Mouse (Mus musculus): ENCODE measurements around the gene Sptlc2. TPM values are rescaled to one million over a fixed set of nuclear protein-coding genes. Genes with fewer than 3 reads are reported as not detected.
"Not testable (repeated sequence)": the region's sequence is repeated elsewhere in the genome, so short reads cannot be mapped to it uniquely, and the experiment has no call there.

Gene Sptlc2
- polyA plus RNA-seq, 1 experiment from 2014 or later: 105 TPM

DNA sequence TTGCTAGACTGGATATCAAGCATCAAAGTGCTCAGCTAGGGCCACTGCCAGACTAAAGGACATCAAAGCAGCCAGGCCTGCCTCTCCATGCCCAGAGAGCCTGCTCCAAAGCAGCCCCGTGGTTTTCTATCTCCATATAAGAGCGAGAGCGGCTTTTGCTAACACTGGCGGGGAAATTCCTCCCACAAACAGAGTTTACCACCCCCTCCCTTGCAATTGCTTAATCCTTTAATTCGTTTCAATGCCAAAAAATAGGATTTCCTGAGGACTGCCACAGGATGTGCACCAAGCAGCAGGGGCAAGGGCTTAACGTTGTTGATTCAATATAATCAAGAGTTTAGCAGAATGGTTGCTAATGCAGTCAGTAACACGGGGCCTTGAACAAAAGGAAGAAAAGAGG, 60.5 kb downstream of the Sptlc2 start:
- 27% methylated on average over 7 of the region's 7 CpGs for WGBS
- Histone ChIP-seq H3K4me2 (no peak overlapping the region), H3K9ac (no peak overlapping the region), H3K27me3 (no peaks in the 10 kb centered on the region), H3K27ac (no peak overlapping the region), H3K4me1 (no peaks in the 10 kb centered on the region), H3K4me3 (no peak overlapping the region), H3K9me3 (no peaks in the 10 kb centered on the region), H3K36me3 (0 out of 2 replicates have a peak, but pooled peaks cover 3% of the 10 kb centered on the region)
- ATAC-seq (ENCODE audit: borderline replicate concordance, extremely low read depth, low FRiP score, low TSS enrichment): no peak

DNA sequence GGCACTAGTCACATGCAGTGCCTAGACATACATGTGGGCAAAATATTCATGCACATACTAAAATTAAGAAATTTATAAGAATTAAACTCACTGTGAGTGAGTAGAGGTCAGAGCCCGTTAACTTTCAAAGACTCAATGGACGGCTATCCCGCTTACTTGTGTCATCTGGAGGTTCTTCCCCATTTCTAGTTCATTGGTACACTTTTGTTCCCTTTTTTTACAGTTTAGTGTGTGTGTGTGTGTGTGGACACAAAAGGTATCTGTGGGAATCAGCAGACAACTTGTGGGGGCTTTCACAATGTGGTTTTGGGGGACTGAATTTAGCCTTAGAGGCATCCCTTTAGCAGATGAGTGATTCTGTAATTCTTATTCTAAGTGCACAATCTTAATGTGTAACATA, 62.7 kb downstream of the Sptlc2 start:
- Histone ChIP-seq H3K4me3 (no peak overlapping the region), H3K27ac (no peak overlapping the region), H3K4me1 (no peaks in the 10 kb centered on the region), H3K36me3 (peaks cover 8% of the 10 kb centered on the region; the same call in 1 of the 2 replicates), H3K27me3 (no peaks in the 10 kb centered on the region), H3K9me3 (no peaks in the 10 kb centered on the region), H3K4me2 (no peak overlapping the region), H3K9ac (no peak overlapping the region)
- 90% methylated on average over 3 of the region's 3 CpGs for WGBS
- no peak for ATAC-seq (ENCODE audit: borderline replicate concordance, extremely low read depth, low FRiP score, low TSS enrichment)

DNA sequence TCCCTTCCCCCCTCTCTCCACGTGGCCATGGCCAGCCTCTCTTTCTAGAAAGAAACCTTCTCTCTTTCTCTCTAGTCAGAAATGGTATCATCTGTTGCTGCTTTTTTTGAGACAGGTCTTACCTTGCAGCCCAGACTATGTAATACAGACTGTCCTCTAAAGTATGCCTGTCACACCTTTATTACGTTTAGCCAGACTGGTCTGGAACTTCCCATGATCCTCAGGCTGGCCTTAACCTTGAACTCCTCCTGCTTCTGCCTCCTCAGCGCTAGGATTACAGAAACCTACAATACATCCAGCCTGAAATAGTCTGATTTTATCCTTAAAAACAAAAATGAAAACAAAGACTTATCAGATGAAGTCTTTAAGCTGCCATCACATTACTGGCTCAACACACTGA, 68.9 kb downstream of the Sptlc2 start:
- Histone ChIP-seq H3K27me3 (no peaks in the 10 kb centered on the region), H3K9me3 (no peaks in the 10 kb centered on the region), H3K9ac (no peak overlapping the region), H3K4me1 (no peaks in the 10 kb centered on the region), H3K36me3 (peaks cover 9% of the 10 kb centered on the region; the same call in 1 of the 2 replicates), H3K4me2 (no peak overlapping the region), H3K27ac (no peak overlapping the region), H3K4me3 (no peak overlapping the region)
- no peak for ATAC-seq (ENCODE audit: borderline replicate concordance, extremely low read depth, low FRiP score, low TSS enrichment)
- WGBS: 64% methylated on average over 3 of the region's 3 CpGs

DNA sequence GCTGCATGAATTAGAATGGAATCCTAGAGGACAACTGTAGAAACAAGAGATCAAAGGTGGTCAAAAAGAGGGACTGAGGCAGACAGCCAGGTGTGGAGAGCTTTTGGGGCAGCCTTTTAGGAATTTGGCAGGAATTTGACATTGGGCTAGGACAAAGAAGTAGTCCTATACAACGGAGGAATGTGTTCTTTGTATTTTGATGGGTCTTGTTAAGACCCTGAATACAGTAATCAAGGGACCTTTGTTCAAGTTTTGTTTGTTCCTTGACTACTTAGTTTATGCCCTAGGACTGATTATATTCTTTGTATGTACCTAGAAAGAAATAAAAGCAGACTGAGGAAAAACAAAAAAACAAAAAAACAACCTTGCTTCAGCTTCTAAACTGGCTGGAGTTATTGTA, 70.2 kb downstream of the Sptlc2 start:
- no peaks in the 10 kb centered on the region for H3K27me3 ChIP-seq
- peaks cover 13% of the 10 kb centered on the region for H3K36me3 ChIP-seq
- WGBS: 75% methylated on average over 1 of the region's 1 CpGs
- no peak overlapping the region for H3K4me2 ChIP-seq
- ATAC-seq (ENCODE audit: borderline replicate concordance, extremely low read depth, low FRiP score, low TSS enrichment): no peak
- H3K4me1 ChIP-seq: no peaks in the 10 kb centered on the region
- no peak overlapping the region for H3K9ac ChIP-seq
- H3K27ac ChIP-seq: no peak overlapping the region
- H3K9me3 ChIP-seq: no peaks in the 10 kb centered on the region
- H3K4me3 ChIP-seq: no peak overlapping the region

DNA sequence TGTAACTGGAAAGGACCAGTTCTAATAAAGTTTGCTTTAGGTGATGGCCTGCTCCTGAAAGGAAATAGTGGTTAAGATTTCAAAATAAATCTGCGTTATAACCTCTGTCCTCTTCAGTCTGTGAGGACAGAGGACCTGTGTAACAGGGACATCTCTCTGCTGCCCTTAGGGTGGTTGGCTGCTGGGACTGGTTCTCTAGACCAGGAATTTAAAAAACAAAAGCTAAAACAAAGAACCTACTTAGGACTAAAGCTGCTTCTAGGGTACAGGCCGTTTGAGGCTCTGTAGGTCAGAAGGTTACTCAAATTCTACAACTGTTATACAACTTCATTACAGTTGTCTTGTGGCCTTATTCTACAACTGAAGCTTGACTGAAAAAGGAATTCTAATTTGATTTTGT, 75.1 kb downstream of the Sptlc2 start:
- H3K27ac ChIP-seq: no peak overlapping the region
- peaks cover 40% of the 10 kb centered on the region for H3K36me3 ChIP-seq
- H3K9ac ChIP-seq: no peak overlapping the region
- no peaks in the 10 kb centered on the region for H3K9me3 ChIP-seq
- no peak overlapping the region for H3K4me2 ChIP-seq
- H3K4me1 ChIP-seq: no peaks in the 10 kb centered on the region
- H3K4me3 ChIP-seq: no peak overlapping the region
- no peak for ATAC-seq (ENCODE audit: borderline replicate concordance, extremely low read depth, low FRiP score, low TSS enrichment)
- H3K27me3 ChIP-seq: no peaks in the 10 kb centered on the region
- WGBS: 71% methylated on average over 2 of the region's 2 CpGs

DNA sequence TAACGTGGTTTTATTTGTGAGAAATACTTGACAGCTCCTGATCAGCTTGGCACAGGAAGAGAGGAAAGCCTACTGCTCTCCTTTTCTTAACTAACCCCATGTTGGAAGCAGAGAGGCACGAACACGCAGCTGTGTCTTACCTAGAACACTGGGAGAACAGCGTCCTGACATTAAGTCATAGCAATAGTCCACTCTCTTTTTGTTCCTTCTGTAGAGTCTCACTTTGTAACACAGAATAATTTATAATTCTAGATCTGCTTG, 81.6 kb downstream of the Sptlc2 start:
- not testable (repeated sequence) for H3K9ac ChIP-seq; H3K4me2 ChIP-seq; H3K4me3 ChIP-seq; H3K4me1 ChIP-seq; H3K27ac ChIP-seq; H3K9me3 ChIP-seq; H3K27me3 ChIP-seq; ATAC-seq (ENCODE audit: borderline replicate concordance, extremely low read depth, low FRiP score, low TSS enrichment)
- WGBS: 69% methylated on average over 4 of the region's 4 CpGs
- H3K36me3 ChIP-seq: peaks cover 29% of the 10 kb centered on the region; the same call in 1 of the 2 replicates

DNA sequence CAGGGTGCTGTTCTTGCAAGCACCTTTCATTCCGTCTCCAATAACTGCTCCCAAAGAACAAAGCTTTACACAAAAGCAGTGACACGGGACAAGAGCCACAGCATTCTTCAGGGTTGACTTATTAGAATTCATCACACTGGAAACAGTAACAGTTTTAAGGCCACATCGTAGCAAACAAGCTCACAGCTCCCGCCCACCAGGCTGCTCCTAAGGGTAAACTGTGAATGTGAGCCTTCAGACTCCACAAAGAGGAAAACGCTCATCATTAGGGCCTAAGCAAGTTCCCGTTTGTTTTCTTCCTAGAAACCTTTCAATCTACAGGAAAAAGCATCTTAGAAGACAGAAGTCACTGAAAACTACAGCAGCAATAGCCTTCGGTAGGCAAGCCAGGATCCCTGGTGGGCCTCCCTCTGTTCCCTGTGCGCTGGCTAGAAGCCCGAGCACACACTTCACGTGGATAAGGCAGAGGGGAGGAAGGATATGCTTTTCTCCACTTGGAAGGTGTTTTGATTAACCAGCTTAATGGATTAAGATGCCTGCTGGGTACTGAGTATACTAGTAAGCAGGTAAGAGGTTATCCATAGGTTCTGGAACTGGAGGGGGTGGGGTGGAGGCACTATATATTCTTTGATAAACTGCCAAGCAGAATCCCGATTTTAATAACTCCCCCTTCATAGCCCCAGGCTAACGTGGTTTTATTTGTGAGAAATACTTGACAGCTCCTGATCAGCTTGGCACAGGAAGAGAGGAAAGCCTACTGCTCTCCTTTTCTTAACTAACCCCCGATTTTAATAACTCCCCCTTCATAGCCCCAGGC, 82.2 kb downstream of the Sptlc2 start:
- WGBS: 34% methylated on average over 13 of the region's 13 CpGs
- Histone ChIP-seq H3K4me2 (no peak overlapping the region), H3K9ac (no peak overlapping the region), H3K4me1 (no peaks in the 10 kb centered on the region), H3K27me3 (no peaks in the 10 kb centered on the region), H3K4me3 (no peak overlapping the region), H3K27ac (no peak overlapping the region), H3K9me3 (no peaks in the 10 kb centered on the region), H3K36me3 (peaks cover 29% of the 10 kb centered on the region; the same call in 1 of the 2 replicates)
- no peak for ATAC-seq (ENCODE audit: borderline replicate concordance, extremely low read depth, low FRiP score, low TSS enrichment)

DNA sequence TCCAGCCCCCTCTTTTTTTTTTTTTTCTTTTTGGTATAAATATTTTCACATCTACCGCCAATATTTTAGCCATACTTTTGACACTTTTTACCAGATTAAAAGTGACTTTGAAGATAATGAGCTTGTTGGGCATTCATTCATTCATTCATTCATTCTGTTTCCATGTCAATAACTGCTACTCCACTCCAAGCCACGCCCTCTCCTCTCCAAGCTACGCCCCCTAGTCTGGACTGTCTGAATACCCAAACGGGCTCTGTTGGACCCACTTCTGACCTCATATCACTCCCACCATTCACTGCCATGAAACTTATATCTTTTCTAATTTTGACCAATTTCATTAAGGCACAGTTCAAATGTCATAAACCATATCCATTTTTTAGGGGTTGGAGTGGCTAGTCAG, 87.0 kb downstream of the Sptlc2 start:
- no peaks in the 10 kb centered on the region for H3K9me3 ChIP-seq
- H3K27me3 ChIP-seq: peaks cover 8% of the 10 kb centered on the region
- 0 out of 2 replicates have a peak overlapping the region, but pooled peaks have one; percentile 100 for H3K4me2 ChIP-seq
- no peak overlapping the region for H3K4me3 ChIP-seq
- no peak for ATAC-seq (ENCODE audit: borderline replicate concordance, extremely low read depth, low FRiP score, low TSS enrichment)
- no peak overlapping the region for H3K27ac ChIP-seq
- peaks cover 12% of the 10 kb centered on the region for H3K4me1 ChIP-seq
- no peak overlapping the region for H3K9ac ChIP-seq
- H3K36me3 ChIP-seq: no peaks in the 10 kb centered on the region
- WGBS: 42% methylated on average over 4 of the region's 4 CpGs

DNA sequence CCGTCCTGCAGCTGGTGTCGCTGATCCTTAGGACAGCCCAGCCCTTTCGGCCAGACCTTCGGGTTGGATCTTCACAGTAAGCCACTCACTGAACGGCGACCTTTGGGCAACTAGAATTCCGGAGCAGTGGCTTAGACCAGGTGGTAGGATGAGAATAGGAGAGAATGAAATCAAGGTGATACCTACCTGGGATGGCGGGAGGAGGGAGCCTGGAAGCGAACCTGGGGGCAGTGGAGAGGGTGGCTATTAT, 87.8 kb downstream of the Sptlc2 start:
- Histone ChIP-seq H3K27ac (no peak overlapping the region), H3K4me2 (peak overlapping the region; percentile 100), H3K4me3 (peak overlapping the region; percentile 58), H3K9ac (peak overlapping the region; percentile 71; the same call in 1 of the 2 replicates), H3K27me3 (peaks cover 8% of the 10 kb centered on the region), H3K4me1 (peaks cover 12% of the 10 kb centered on the region), H3K36me3 (no peaks in the 10 kb centered on the region), H3K9me3 (no peaks in the 10 kb centered on the region)
- no peak for ATAC-seq (ENCODE audit: borderline replicate concordance, extremely low read depth, low FRiP score, low TSS enrichment)
- WGBS: 2% methylated on average over 9 of the region's 9 CpGs

DNA sequence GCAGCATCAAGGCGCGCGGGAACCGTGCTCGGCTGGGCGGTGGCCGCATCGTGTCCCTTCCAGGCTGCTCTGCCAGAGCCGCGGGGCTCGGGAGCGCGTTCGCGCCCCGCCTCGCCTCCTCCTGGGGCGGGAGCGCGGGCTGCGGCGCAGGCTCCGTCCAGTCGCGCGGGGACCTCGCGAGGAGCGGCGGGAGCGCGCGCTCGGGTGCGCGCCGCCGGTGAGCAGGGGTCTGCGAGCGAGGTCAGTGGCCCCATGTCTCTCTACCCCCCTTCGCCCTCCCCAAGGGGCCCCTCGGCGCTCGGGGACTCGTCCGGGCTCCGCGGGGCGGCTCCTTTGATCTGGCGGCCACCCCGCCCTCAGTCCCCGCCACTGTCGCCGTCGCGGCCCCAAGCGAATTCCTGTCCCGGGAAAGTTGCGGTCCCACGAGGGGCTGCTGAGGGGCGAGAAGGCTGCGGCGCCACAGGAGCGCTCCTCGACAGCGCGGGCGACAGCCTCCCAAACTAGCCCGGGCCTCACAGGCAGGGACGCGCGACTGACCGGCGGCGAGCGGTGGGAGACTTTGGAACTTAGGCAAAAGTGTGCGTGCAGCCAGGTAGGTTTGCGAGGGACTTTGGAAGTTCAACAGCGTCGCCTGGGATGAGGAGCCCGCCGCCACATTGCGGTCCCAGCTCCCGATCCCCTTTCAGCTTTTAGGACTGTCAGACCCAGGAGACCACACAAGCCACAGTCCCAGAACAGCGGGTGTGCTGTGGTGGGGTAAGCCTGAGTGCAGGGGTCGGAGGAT, 88.3 kb downstream of the Sptlc2 start, which contains the start of gene Ism2:
Gene Ism2 (minus strand): TSS at position 49 of the 784 bp plus-strand sequence.
- Histone ChIP-seq H3K9ac (peak within 1 kb of the TSS; percentile 71), H3K9me3 (no peaks in the 10 kb centered on the region), H3K4me2 (peak within 1 kb of the TSS; percentile 100), H3K4me3 (peak within 1 kb of the TSS; percentile 58), H3K27me3 (peaks cover 8% of the 10 kb centered on the region), H3K36me3 (no peaks in the 10 kb centered on the region), H3K27ac (no peak within 1 kb of the TSS), H3K4me1 (peaks cover 12% of the 10 kb centered on the region)
- 0% methylated on average over 85 of the region's 86 CpGs for WGBS
- ATAC-seq (ENCODE audit: borderline replicate concordance, extremely low read depth, low FRiP score, low TSS enrichment): peak; percentile 81; the same call in 1 of the 2 replicates

DNA sequence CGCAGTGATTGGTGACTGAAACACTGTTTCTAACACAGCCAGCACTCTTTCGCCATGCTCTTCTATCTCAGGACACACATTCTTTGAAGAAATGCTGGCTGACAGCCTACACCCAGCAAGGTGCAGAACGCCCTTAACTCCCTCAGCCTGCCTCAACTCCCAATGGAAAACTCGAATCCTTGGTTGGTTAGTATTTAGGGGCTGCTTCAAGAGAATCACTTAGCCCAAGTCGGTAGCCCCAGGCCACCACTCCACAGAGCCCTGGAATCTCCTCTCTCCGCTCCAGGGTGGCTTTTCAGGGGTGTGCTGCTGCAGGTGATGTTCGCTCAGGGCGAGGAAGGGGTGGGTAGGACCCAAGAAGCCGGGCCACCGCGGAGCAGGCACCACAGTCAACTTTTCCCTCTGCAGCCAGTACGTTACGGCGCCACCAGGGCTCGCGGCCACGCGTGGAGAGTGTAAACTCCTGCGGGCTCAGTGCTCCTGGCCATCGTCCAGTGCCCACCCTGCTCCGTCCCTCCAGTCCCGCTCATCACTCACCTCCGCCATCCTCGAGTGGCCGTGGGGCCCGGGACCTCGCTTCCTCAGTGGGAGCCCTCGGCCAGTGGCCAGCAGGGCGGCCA, 89.0 kb downstream of the Sptlc2 start:
- 6% methylated on average over 29 of the region's 29 CpGs for WGBS
- H3K36me3 ChIP-seq: no peaks in the 10 kb centered on the region
- H3K27ac ChIP-seq: no peak overlapping the region
- no peaks in the 10 kb centered on the region for H3K9me3 ChIP-seq
- peaks cover 8% of the 10 kb centered on the region for H3K27me3 ChIP-seq
- H3K4me2 ChIP-seq: peak overlapping the region; percentile 100
- H3K4me3 ChIP-seq: peak overlapping the region; percentile 58
- peaks cover 12% of the 10 kb centered on the region for H3K4me1 ChIP-seq
- ATAC-seq (ENCODE audit: borderline replicate concordance, extremely low read depth, low FRiP score, low TSS enrichment): peak; percentile 24; the same call in 1 of the 2 replicates
- H3K9ac ChIP-seq: peak overlapping the region; percentile 71

DNA sequence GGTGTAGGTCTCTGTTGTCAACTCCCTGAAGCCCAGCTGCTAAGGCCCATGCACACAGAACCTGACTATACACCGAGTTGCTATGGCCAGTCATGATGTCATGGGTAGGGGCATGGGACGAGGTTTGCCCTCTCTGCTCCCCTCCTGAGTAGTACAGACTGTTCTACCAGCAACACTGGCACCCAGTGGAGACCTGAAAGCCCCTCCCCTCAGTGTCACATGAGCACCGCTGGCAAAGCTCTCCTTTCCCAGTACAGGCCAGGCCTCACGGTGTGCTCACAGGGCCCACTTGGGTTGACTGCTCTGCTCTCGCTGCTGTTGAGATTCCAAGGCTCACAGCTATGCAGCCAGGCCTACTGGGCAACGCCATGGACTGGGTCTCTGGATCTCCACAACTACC, 94.2 kb downstream of the Sptlc2 start:
- no peak overlapping the region for H3K4me3 ChIP-seq
- no peak overlapping the region for H3K4me2 ChIP-seq
- 61% methylated on average over 6 of the region's 6 CpGs for WGBS
- no peaks in the 10 kb centered on the region for H3K9me3 ChIP-seq
- H3K9ac ChIP-seq: no peak overlapping the region
- H3K27ac ChIP-seq: no peak overlapping the region
- peaks cover 6% of the 10 kb centered on the region for H3K27me3 ChIP-seq
- H3K36me3 ChIP-seq: no peaks in the 10 kb centered on the region
- 0 out of 2 replicates have a peak, but pooled peaks have one; percentile 19 for ATAC-seq (ENCODE audit: borderline replicate concordance, extremely low read depth, low FRiP score, low TSS enrichment)
- H3K4me1 ChIP-seq: no peaks in the 10 kb centered on the region

Data from lung, embryonic 15.5 days (tissue).